Mouse (Mus musculus) forebrain, embryonic 11.5 days (tissue): Measurements from ENCODE around the gene Ablim1. TPM values are rescaled to one million over a fixed set of nuclear protein-coding genes. Genes with fewer than 3 reads are reported as not detected.

Source experiments
- ATAC-seq: fragments of 200-750 bp; cut with Nextera tagmentation; replicated peaks from 2 replicates; pipeline ENCODE4 v1.8.0; 2017; ENCODE audit warnings: moderate TSS enrichment; ENCODE audit not compliant: low FRiP score
- DNase-seq: peaks from one replicate; pipeline ENCODE4 v3.0.0-alpha.2; 2017; ENCODE audit warnings: low spot score
- H3K27ac ChIP-seq: fragments of 300-500 bp; sonication (generic); 2 replicates; pipeline ENCODE4 v1.5.1; 2014; ENCODE audit warnings: low read depth, low read length
- H3K27me3 ChIP-seq: fragments of 300-500 bp; sonication (generic); 2 replicates; pipeline ENCODE4 v1.6.1; 2014; ENCODE audit warnings: mild to moderate bottlenecking, low read length, mixed read lengths; ENCODE audit not compliant: control insufficient read depth, insufficient read depth
- H3K36me3 ChIP-seq: fragments of 300-500 bp; sonication (generic); 2 replicates; pipeline ENCODE4 v1.6.1; 2014; ENCODE audit warnings: mild to moderate bottlenecking, low read length, moderate library complexity, mixed read lengths; ENCODE audit not compliant: control insufficient read depth, insufficient read depth
- H3K4me1 ChIP-seq: fragments of 300-500 bp; sonication (generic); replicated peaks from 2 replicates; pipeline ENCODE4 v1.6.1; 2014; ENCODE audit warnings: low read length, mixed read lengths; ENCODE audit not compliant: control insufficient read depth, insufficient read depth
- H3K4me2 ChIP-seq: fragments of 300-500 bp; sonication (generic); 2 replicates; pipeline ENCODE4 v1.6.1; 2014; ENCODE audit warnings: low read depth, mild to moderate bottlenecking, low read length, moderate library complexity, mixed read lengths; ENCODE audit not compliant: severe bottlenecking
- H3K4me3 ChIP-seq: fragments of 300-500 bp; sonication (generic); 2 replicates; pipeline ENCODE4 v1.5.1; 2014; ENCODE audit warnings: low read depth, low read length
- H3K9ac ChIP-seq: fragments of 300-500 bp; sonication (generic); 2 replicates; pipeline ENCODE4 v1.6.1; 2014; ENCODE audit warnings: low read length
- H3K9me3 ChIP-seq: fragments of 300-500 bp; sonication (generic); 2 replicates; pipeline ENCODE4 v1.6.1; 2016; ENCODE audit warnings: low read length, mixed read lengths; ENCODE audit not compliant: control insufficient read depth
- WGBS: fragments of 180-500 bp; shearing (Covaris S2); extraction: QIAGEN DNeasy Blood & Tissue Kit; methylation state at CpG from one replicate; pipeline ENCODE4 v1.1.7; 2014; 5-methylcytosine and 5-hydroxymethylcytosine counted together
- polyA plus RNA-seq: library from polyadenylated mRNA; unstranded; fragments of >200 nt; fragmentation: Nextera tagmentation; extraction: Ambion mirVana; gene quantifications from 2 replicates; pipeline ENCODE4 v1.2.1, GENCODE M21; 2014

Gene Ablim1
- polyA plus RNA-seq, 1 experiment from 2014 or later, result 17.0 TPM

DNA sequence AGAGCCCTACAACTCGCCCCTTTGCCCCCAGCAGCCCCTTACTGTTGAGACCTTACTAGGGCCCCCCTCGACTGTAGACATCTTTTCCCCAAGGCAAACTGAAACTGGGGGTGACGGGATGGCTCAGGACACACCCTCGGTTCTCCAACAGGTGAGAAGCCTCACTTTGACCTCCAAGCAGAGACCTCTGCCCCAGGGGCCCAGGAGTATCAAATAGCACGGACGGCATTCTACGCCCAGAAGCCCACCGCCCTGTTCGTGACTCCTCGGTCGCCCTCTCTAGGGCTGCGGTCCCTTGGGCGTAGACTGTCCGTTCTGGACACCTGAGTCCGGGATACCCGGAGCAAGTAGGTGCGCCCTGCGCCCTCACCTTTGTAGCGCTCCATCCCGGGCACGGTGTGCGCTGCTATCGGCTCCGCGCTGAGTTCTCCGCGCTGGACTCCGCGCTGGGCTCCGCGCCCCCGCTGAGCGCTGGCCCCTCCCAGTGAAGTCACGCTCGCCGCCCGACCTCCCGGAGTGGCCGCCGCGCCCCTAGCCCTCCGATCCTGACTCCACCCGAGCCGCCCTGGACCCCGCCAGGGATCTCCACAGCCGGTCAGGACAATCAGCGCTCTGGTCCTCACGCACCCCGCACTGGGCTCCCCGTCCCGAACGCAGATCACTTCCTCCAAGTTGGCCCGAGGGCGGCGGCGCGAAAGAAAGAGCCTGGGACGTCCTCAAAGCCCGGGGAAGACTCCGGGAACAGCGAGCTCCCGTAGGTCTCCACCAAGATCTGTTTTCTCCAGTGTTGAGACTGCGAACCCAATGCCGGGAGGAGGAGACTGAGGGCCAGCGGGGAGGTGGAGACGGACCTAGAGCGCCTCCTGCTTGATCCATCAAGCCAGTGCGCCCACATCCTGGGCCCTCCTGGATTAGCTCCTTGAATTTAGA lies 306.7 kb downstream of the Ablim1 start, which contains the start of gene Afap1l2:
TSS of gene Afap1l2 (minus strand) at position 448 of the 930 bp plus-strand sequence.
- peak; percentile 65 for DNase-seq
- 3% methylated on average over 68 of the region's 68 CpGs for WGBS
- Histone ChIP-seq H3K27ac (no peak within 1 kb of the TSS), H3K4me3 (peak within 1 kb of the TSS; percentile 36), H3K36me3 (no peaks in the 10 kb centered on the region), H3K27me3 (peaks cover 23% of the 10 kb centered on the region), H3K4me2 (peak within 1 kb of the TSS; percentile 90), H3K9me3 (no peaks in the 10 kb centered on the region), H3K4me1 (peaks cover 2% of the 10 kb centered on the region), H3K9ac (peak within 1 kb of the TSS; percentile 38)
- peak; percentile 12; the same call in 1 of the 2 replicates for ATAC-seq

- Histone ChIP-seq H3K4me1 (peaks cover 2% of the 10 kb centered on the region), H3K27me3 (peaks cover 23% of the 10 kb centered on the region), H3K36me3 (no peaks in the 10 kb centered on the region), H3K9me3 (no peaks in the 10 kb centered on the region), H3K4me2 (0 out of 2 replicates have a peak overlapping the region, but pooled peaks have one; percentile 90), H3K4me3 (no peak overlapping the region), H3K27ac (no peak overlapping the region), H3K9ac (no peak overlapping the region)
- no peak for DNase-seq
- 67% methylated on average over 16 of the region's 16 CpGs for WGBS
- no peak for ATAC-seq
These were observed 307.4 kb downstream of the Ablim1 start for GRCm38 (mm10) chr19:57007291-57007690.

- Histone ChIP-seq H3K4me1 (peaks cover 2% of the 10 kb centered on the region), H3K9ac (no peak overlapping the region), H3K36me3 (no peaks in the 10 kb centered on the region), H3K4me2 (no peak overlapping the region), H3K9me3 (no peaks in the 10 kb centered on the region), H3K4me3 (no peak overlapping the region), H3K27me3 (peaks cover 23% of the 10 kb centered on the region), H3K27ac (no peak overlapping the region)
- 59% methylated on average over 13 of the region's 13 CpGs for WGBS
- no peak for DNase-seq
- no peak for ATAC-seq
These were observed 307.9 kb downstream of the Ablim1 start for GRCm38 (mm10) chr19:57006841-57007240.

DNA sequence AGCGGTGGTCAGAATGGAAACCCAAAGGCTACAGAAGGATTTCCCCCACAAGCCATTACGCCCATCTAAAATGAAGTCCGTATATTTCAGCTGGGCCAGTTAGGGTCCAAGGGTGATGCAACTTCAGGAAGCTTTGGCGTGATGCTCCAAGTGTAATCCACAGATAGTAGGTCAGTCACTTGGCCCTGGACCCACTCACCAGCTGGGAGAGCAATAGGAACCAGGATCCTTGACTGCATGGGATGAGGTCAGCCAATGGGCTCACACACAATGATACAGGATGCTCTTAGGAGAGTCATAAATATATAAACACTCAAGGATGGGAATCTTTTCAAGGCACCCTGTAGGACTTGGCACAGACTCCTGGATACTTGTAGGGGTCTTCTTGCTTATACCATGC lies 309.7 kb downstream of the Ablim1 start:
- Histone ChIP-seq H3K9ac (no peak overlapping the region), H3K4me2 (no peak overlapping the region), H3K36me3 (no peaks in the 10 kb centered on the region), H3K27ac (no peak overlapping the region), H3K9me3 (no peaks in the 10 kb centered on the region), H3K27me3 (peaks cover 23% of the 10 kb centered on the region), H3K4me3 (no peak overlapping the region), H3K4me1 (peaks cover 2% of the 10 kb centered on the region)
- no peak for DNase-seq
- WGBS, result 94% methylated on average over 4 of the region's 4 CpGs
- ATAC-seq, result no peak

- no peak for ATAC-seq
- Histone ChIP-seq H3K4me3 (no peak overlapping the region), H3K9ac (no peak overlapping the region), H3K4me1 (peaks cover 2% of the 10 kb centered on the region), H3K4me2 (no peak overlapping the region), H3K27ac (no peak overlapping the region), H3K36me3 (no peaks in the 10 kb centered on the region), H3K9me3 (no peaks in the 10 kb centered on the region), H3K27me3 (peaks cover 17% of the 10 kb centered on the region)
- DNase-seq, result no peak
- WGBS, result 37% methylated on average over 7 of the region's 7 CpGs
These were observed 311.3 kb downstream of the Ablim1 start for GRCm38 (mm10) chr19:57003460-57003810.

GRCm38 (mm10) chr19:57002741-57003459 lies 311.8 kb downstream of the Ablim1 start:
- DNase-seq, result no peak
- peaks cover under 1% of the 10 kb centered on the region for H3K4me1 ChIP-seq
- no peak overlapping the region for H3K4me3 ChIP-seq
- H3K4me2 ChIP-seq, result no peak overlapping the region
- ATAC-seq, result no peak
- H3K27me3 ChIP-seq, result peaks cover 12% of the 10 kb centered on the region
- H3K9ac ChIP-seq, result no peak overlapping the region
- H3K9me3 ChIP-seq, result no peaks in the 10 kb centered on the region
- H3K36me3 ChIP-seq, result no peaks in the 10 kb centered on the region
- WGBS, result 77% methylated on average over 12 of the region's 12 CpGs
- H3K27ac ChIP-seq, result no peak overlapping the region

GRCm38 (mm10) chr19:57001926-57002325 lies 312.8 kb downstream of the Ablim1 start:
- Histone ChIP-seq H3K27me3 (peaks cover 4% of the 10 kb centered on the region; the same call in 1 of the 2 replicates), H3K4me1 (peaks cover 3% of the 10 kb centered on the region; the same call in 1 of the 2 replicates), H3K36me3 (no peaks in the 10 kb centered on the region), H3K4me2 (no peak overlapping the region), H3K9me3 (no peaks in the 10 kb centered on the region), H3K9ac (no peak overlapping the region), H3K27ac (no peak overlapping the region), H3K4me3 (no peak overlapping the region)
- ATAC-seq, result no peak
- no peak for DNase-seq
- 85% methylated on average over 4 of the region's 4 CpGs for WGBS

DNA sequence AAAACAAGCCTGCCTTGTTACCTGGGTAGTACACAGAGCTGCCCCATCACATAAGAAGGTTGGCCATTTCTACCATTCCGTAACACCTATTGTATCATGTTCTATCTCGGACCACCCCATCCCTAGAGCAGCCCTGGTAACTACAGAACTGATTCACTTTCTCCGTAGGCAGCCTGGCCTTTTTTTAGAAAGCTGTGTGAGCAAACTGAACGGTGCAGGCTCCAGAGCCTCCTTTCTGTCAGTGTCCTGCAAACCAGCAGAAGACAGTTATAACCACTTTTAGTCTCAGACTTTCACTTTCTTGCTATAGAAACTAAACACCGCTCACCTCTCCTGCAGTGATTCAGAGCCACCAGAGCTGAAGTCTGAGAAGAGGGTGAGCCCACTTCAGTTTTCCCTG lies 314.1 kb downstream of the Ablim1 start:
- Histone ChIP-seq H3K4me3 (no peak overlapping the region), H3K9ac (no peak overlapping the region), H3K36me3 (no peaks in the 10 kb centered on the region), H3K4me1 (peaks cover 3% of the 10 kb centered on the region; the same call in 1 of the 2 replicates), H3K9me3 (no peaks in the 10 kb centered on the region), H3K27ac (no peak overlapping the region), H3K27me3 (no peaks in the 10 kb centered on the region), H3K4me2 (no peak overlapping the region)
- ATAC-seq (no peak), DNase-seq (no peak)
- 90% methylated on average over 5 of the region's 5 CpGs for WGBS
